Mouse (Mus musculus): Measurements from ENCODE around the gene Pias4. TPM values are rescaled to one million over a fixed set of nuclear protein-coding genes. Genes with fewer than 3 reads are reported as not detected.
A peak's percentile ranks its signal among the peaks of the same experiment; 100 is the strongest.

Gene Pias4
- polyA plus RNA-seq, 1 experiment, result 67.6 TPM

DNA sequence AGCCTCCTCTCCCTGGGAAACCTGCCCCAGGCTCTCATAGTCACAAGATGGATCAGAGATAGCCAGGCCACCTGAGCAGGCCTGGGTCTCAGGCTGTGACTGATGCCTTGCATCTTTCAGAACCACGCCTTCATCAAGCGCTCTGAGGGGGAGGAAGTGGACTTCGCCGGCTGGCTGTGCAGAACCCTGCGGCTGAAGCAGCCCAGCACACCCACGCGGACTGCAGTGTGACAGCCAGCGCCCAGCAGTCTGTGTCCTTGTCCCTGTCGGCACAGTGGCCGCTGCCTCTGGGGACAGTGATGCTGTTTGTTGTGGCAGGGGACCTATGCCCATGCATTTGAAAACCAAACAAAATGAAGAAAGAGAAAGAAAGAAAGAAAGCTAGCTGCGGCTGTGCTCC, 44.2 kb downstream of the Pias4 start:
- Histone ChIP-seq H3K36me3 (ENCODE audit: control insufficient read depth, insufficient read depth, low read length) (peaks cover 26% of the 10 kb centered on the region), H3K27ac (ENCODE audit: control insufficient read depth, insufficient read depth, low read length) (no peak overlapping the region), H3K27me3 (ENCODE audit: control insufficient read depth, insufficient read depth, low read length) (no peaks in the 10 kb centered on the region), H3K4me1 (replicated peaks; ENCODE audit: control insufficient read depth, insufficient read depth, low read length) (peaks cover 16% of the 10 kb centered on the region), H3K4me3 (ENCODE audit: control insufficient read depth, insufficient read depth, low read length) (no peak overlapping the region)
- TF ChIP-seq CTCF (IDR thresholded peaks at IDR 0.05; ENCODE audit: borderline replicate concordance, control insufficient read depth, extremely low read depth, insufficient read depth, low read length, poor library complexity) (no peak), POLR2A (IDR thresholded peaks at IDR 0.05; ENCODE audit: control insufficient read depth, extremely low read depth, insufficient read depth, low read length, poor library complexity) (no peak)
- no peak for DNase-seq
- WGBS, result 92% methylated on average over 11 of the region's 11 CpGs

DNA sequence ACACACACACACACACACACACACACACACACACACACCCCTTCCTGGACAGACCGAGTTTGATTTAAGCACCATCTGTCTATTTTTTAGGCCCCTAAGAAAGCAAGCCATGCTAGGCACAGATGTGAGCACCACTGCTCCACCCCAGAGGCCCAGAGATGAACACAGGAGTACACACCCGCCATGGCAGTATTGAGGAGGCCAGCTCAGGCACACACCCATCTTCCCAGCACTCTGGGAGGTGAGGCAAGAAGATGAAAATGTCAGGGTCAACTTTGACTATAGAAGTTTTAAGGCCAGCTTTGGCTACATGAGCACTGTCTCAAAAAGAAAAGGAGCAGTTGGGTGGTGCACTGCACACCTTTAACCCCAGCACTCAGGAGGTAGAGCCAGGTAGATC, 44.8 kb downstream of the Pias4 start:
- H3K4me3 ChIP-seq (ENCODE audit: control insufficient read depth, insufficient read depth, low read length), result no peak overlapping the region
- DNase-seq, result no peak
- no peaks in the 10 kb centered on the region for H3K27me3 ChIP-seq (ENCODE audit: control insufficient read depth, insufficient read depth, low read length)
- WGBS, result 84% methylated on average over 2 of the region's 2 CpGs
- TF ChIP-seq CTCF (IDR thresholded peaks at IDR 0.05; ENCODE audit: borderline replicate concordance, control insufficient read depth, extremely low read depth, insufficient read depth, low read length, poor library complexity) (no peak), POLR2A (IDR thresholded peaks at IDR 0.05; ENCODE audit: control insufficient read depth, extremely low read depth, insufficient read depth, low read length, poor library complexity) (no peak)
- H3K27ac ChIP-seq (ENCODE audit: control insufficient read depth, insufficient read depth, low read length), result no peak overlapping the region
- H3K36me3 ChIP-seq (ENCODE audit: control insufficient read depth, insufficient read depth, low read length), result peaks cover 26% of the 10 kb centered on the region
- peaks cover 10% of the 10 kb centered on the region for H3K4me1 ChIP-seq (replicated peaks; ENCODE audit: control insufficient read depth, insufficient read depth, low read length)

DNA sequence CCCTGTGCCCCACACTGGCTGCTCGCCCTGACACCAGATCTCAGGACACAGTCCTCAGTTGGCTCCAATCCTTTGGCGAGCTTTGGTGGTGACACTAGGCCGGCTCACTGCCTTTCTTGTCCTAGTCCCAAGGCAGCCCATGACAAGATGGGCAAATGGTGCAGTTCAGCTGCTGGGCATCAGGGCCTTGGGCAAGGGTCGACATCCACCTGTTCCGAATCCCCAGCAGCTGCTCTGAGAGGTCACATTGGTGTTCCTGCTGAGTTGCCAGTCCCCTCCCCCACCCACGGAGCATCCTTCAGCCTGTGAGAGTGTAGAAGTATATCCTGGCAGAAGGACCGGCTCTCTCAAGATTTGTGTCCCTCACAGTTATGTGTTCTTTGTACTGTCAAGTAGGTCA, 47.1 kb downstream of the Pias4 start:
- Histone ChIP-seq H3K4me3 (ENCODE audit: control insufficient read depth, insufficient read depth, low read length) (no peak overlapping the region), H3K27me3 (ENCODE audit: control insufficient read depth, insufficient read depth, low read length) (no peaks in the 10 kb centered on the region), H3K36me3 (ENCODE audit: control insufficient read depth, insufficient read depth, low read length) (peaks cover 27% of the 10 kb centered on the region), H3K4me1 (replicated peaks; ENCODE audit: control insufficient read depth, insufficient read depth, low read length) (no peaks in the 10 kb centered on the region), H3K27ac (ENCODE audit: control insufficient read depth, insufficient read depth, low read length) (no peak overlapping the region)
- WGBS, result 94% methylated on average over 7 of the region's 7 CpGs
- no peak for DNase-seq
- TF ChIP-seq CTCF (IDR thresholded peaks at IDR 0.05; ENCODE audit: borderline replicate concordance, control insufficient read depth, extremely low read depth, insufficient read depth, low read length, poor library complexity) (no peak), POLR2A (IDR thresholded peaks at IDR 0.05; ENCODE audit: control insufficient read depth, extremely low read depth, insufficient read depth, low read length, poor library complexity) (no peak)

DNA sequence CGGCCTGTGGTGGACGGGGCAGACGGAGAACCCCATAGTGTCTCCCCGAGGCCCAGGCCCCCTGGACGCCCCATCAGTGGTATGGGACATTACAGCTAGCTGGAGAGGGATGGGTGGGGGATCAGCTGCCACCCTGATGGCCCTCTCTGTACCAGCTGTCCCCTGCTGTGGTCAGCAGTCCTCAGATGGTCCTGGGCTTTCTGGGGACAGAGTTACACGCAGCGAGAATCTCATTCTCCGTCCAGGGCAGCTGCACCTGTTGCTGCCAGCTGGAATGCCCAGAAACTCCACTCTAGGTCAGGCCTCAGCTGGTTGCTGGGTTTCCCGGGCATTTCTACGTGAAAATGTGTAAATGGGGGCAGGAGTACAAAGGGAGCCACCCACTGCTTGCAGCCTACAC, 48.1 kb downstream of the Pias4 start:
- no peak for TF ChIP-seq CTCF (IDR thresholded peaks at IDR 0.05; ENCODE audit: borderline replicate concordance, control insufficient read depth, extremely low read depth, insufficient read depth, low read length, poor library complexity)
- TF ChIP-seq POLR2A (IDR thresholded peaks at IDR 0.05; ENCODE audit: control insufficient read depth, extremely low read depth, insufficient read depth, low read length, poor library complexity), result no peak
- Histone ChIP-seq H3K36me3 (ENCODE audit: control insufficient read depth, insufficient read depth, low read length) (peaks cover 32% of the 10 kb centered on the region), H3K4me1 (replicated peaks; ENCODE audit: control insufficient read depth, insufficient read depth, low read length) (no peaks in the 10 kb centered on the region), H3K27ac (ENCODE audit: control insufficient read depth, insufficient read depth, low read length) (no peak overlapping the region), H3K4me3 (ENCODE audit: control insufficient read depth, insufficient read depth, low read length) (no peak overlapping the region), H3K27me3 (ENCODE audit: control insufficient read depth, insufficient read depth, low read length) (no peaks in the 10 kb centered on the region)
- no peak for DNase-seq
- WGBS, result 97% methylated on average over 10 of the region's 10 CpGs

DNA sequence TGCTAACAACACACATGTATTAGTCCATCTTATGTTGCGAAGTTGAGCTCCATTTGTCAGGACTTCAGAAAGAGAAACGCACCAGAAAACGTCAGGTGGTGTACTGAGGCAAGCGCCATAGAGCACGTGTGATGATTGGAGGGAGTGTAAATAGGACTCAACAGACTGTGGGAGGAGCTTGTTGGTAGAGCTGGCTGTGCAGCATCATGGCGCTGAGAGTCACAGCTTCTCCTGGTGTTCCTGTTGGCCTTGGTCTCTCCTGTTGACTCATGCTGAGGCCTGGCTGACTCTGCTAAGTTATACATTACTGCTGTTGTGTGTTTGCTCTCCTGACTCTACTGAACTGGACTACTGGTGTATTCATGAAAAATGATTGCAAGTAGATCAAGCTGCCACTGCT, 54.8 kb downstream of the Pias4 start:
- no peak for DNase-seq
- no peak for TF ChIP-seq CTCF (IDR thresholded peaks at IDR 0.05; ENCODE audit: borderline replicate concordance, control insufficient read depth, extremely low read depth, insufficient read depth, low read length, poor library complexity)
- no peak for TF ChIP-seq POLR2A (IDR thresholded peaks at IDR 0.05; ENCODE audit: control insufficient read depth, extremely low read depth, insufficient read depth, low read length, poor library complexity)
- H3K4me1 ChIP-seq (replicated peaks; ENCODE audit: control insufficient read depth, insufficient read depth, low read length), result no peaks in the 10 kb centered on the region
- H3K27me3 ChIP-seq (ENCODE audit: control insufficient read depth, insufficient read depth, low read length), result no peaks in the 10 kb centered on the region
- H3K36me3 ChIP-seq (ENCODE audit: control insufficient read depth, insufficient read depth, low read length), result peaks cover 24% of the 10 kb centered on the region
- 95% methylated on average over 6 of the region's 6 CpGs for WGBS
- no peak overlapping the region for H3K27ac ChIP-seq (ENCODE audit: control insufficient read depth, insufficient read depth, low read length)
- H3K4me3 ChIP-seq (ENCODE audit: control insufficient read depth, insufficient read depth, low read length), result no peak overlapping the region

DNA sequence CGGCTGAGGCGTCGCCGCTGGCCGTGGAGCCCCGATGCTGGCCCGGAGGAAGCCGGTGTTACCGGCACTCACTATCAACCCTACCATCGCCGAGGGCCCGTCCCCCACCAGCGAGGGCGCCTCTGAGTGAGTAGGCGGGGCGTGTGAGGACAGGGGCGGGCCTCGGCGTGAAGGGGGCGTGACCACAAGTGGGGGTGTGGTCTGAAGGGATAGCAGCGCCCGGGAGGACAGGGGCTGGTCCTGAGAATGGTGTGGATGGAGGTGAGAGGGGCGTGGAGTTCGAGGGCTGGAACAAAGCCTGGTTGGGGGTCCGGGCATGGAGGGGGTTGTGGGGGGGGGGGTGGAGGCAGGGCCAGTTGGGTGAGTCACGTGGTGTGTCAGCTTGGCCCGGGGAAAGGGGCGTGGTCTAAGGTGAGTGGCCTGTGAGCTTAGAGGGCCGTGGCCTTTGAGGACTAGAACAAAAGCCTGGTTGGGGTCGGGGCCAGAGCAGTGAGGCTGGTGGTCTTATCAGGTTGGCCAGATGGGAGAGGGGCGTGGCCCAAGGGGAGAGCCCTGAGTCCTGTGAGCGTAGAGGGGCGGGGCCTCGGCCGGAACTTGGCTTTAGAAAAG, 61.5 kb downstream of the Pias4 start:
- no peaks in the 10 kb centered on the region for H3K27me3 ChIP-seq (ENCODE audit: control insufficient read depth, insufficient read depth, low read length)
- DNase-seq, result peak; percentile 86
- WGBS, result 1% methylated on average over 35 of the region's 35 CpGs
- H3K4me3 ChIP-seq (ENCODE audit: control insufficient read depth, insufficient read depth, low read length), result peak overlapping the region; percentile 81
- peaks cover 18% of the 10 kb centered on the region for H3K4me1 ChIP-seq (replicated peaks; ENCODE audit: control insufficient read depth, insufficient read depth, low read length)
- peak overlapping the region; percentile 77 for H3K27ac ChIP-seq (ENCODE audit: control insufficient read depth, insufficient read depth, low read length)
- peaks cover 18% of the 10 kb centered on the region for H3K36me3 ChIP-seq (ENCODE audit: control insufficient read depth, insufficient read depth, low read length)
- TF ChIP-seq CTCF (IDR thresholded peaks at IDR 0.05; ENCODE audit: borderline replicate concordance, control insufficient read depth, extremely low read depth, insufficient read depth, low read length, poor library complexity) (peak; percentile 39; the same call in 1 of the 2 replicates), POLR2A (IDR thresholded peaks at IDR 0.05; ENCODE audit: control insufficient read depth, extremely low read depth, insufficient read depth, low read length, poor library complexity) (no peak)
